Mouse (Mus musculus) midbrain, embryonic 11.5 days (tissue): ENCODE measurements around the gene Nrip2. TPM values are rescaled to one million over a fixed set of nuclear protein-coding genes. Genes with fewer than 3 reads are reported as not detected.
A peak's percentile ranks its signal among the peaks of the same experiment; 100 is the strongest.

ENCODE experiments used
- ATAC-seq: fragments of 200-750 bp; cut with Nextera tagmentation; 2 replicates; pipeline ENCODE4 v1.8.0; 2017; ENCODE audit warnings: moderate TSS enrichment, moderate library complexity; ENCODE audit not compliant: low FRiP score
- DNase-seq: peaks from one replicate; pipeline ENCODE4 v3.0.0; 2015; ENCODE audit warnings: low spot score; ENCODE audit errors: missing footprints
- H3K27ac ChIP-seq: fragments of 300-500 bp; sonication (generic); 2 replicates; pipeline ENCODE4 v1.5.1; 2014; ENCODE audit warnings: low read depth, low read length
- H3K27me3 ChIP-seq: fragments of 300-500 bp; sonication (generic); 2 replicates; pipeline ENCODE4 v1.6.1; 2014; ENCODE audit warnings: mild to moderate bottlenecking, low read length, moderate library complexity, mixed read lengths; ENCODE audit not compliant: control insufficient read depth, insufficient read depth
- H3K36me3 ChIP-seq: fragments of 300-500 bp; sonication (generic); 2 replicates; pipeline ENCODE4 v1.6.1; 2014; ENCODE audit warnings: mild to moderate bottlenecking, low read length, moderate library complexity, mixed read lengths; ENCODE audit not compliant: control insufficient read depth, insufficient read depth
- H3K4me1 ChIP-seq: fragments of 300-500 bp; sonication (generic); 2 replicates; pipeline ENCODE4 v1.6.1; 2014; ENCODE audit warnings: low read length; ENCODE audit not compliant: control insufficient read depth, insufficient read depth
- H3K4me2 ChIP-seq: fragments of 300-500 bp; sonication (generic); 2 replicates; pipeline ENCODE4 v1.6.1; 2014; ENCODE audit warnings: mild to moderate bottlenecking, moderate library complexity
- H3K4me3 ChIP-seq: fragments of 300-500 bp; sonication (generic); 2 replicates; pipeline ENCODE4 v1.5.1; 2014; ENCODE audit warnings: low read depth, low read length
- H3K9ac ChIP-seq: fragments of 300-500 bp; sonication (generic); 2 replicates; pipeline ENCODE4 v1.6.1; 2014; ENCODE audit warnings: low read length
- H3K9me3 ChIP-seq: fragments of 300-500 bp; sonication (generic); 2 replicates; pipeline ENCODE4 v1.6.1; 2016; ENCODE audit warnings: low read length; ENCODE audit not compliant: control insufficient read depth
- WGBS: fragments of 180-500 bp; shearing (Covaris S2); extraction: QIAGEN DNeasy Blood & Tissue Kit; methylation state at CpG from one replicate; pipeline ENCODE4 v1.1.7; 2014; 5-methylcytosine and 5-hydroxymethylcytosine counted together
- polyA plus RNA-seq: library from polyadenylated mRNA; unstranded; fragments of >200 nt; fragmentation: Nextera tagmentation; extraction: Ambion mirVana; gene quantifications from 2 replicates; pipeline ENCODE4 v1.2.1, GENCODE M21; 2014

Nrip2 gene
- polyA plus RNA-seq, 1 experiment from 2014 or later, result 2.7 TPM

DNA sequence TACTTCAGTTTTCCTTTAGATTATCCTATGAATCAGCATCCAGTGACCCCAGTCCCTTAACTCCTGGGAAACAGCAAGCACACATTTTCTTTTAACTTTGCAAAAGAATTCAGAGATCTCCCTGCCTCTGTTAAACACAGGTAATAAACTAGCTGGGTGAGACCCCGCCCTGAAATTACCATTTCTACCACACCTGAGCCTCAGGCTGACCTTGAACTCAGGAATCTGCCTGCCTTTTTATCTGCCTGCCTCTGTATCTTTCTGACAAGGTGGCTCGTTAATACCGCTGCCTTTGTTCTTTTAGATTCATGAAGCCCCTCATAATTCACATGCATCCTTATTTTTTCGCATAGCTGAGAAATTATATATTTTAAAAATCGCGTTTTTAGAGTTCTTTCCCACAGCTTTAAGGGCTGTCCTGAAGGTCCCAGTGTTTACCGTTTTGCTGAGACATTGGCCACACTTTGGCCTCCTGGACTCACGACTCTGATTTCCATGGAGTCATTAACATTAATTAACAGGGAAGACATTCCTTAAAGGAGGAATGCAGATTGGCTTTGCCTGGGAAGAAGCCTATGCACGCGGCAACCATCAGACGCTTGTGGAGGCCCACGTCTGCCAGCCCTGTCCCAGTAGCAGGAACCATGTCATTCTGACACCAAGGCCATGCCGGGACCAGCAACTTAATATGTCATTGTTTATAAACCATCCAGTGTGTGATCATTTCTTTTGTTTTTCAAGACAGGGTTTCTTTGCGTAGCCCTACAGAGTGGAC lies 61.8 kb downstream of the Nrip2 start:
- 85% methylated on average over 14 of the region's 14 CpGs for WGBS
- Histone ChIP-seq H3K36me3 (no peaks in the 10 kb centered on the region), H3K27me3 (no peaks in the 10 kb centered on the region), H3K9me3 (no peaks in the 10 kb centered on the region), H3K9ac (no peak overlapping the region), H3K27ac (no peak overlapping the region), H3K4me1 (no peaks in the 10 kb centered on the region), H3K4me3 (no peak overlapping the region), H3K4me2 (no peak overlapping the region)
- peak; percentile 54 for DNase-seq
- ATAC-seq, result no peak

DNA sequence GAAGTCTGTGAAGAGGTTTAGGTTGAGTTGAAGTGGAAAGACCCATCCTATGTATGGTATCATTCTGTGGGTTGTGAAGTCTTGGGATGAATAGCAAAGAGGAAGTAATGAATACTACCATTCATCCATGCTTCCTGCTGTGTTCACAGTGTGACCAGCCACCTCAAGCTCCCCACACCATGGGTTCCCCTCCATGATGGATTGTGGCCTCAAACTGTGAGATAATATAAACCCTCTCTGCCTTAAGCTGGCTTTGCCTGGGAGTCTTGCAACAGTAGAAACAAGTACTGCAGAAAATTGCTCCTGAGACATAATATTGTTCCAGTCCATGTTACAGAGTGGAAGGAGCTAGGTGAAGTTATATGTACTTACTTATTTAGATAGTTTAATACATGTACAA lies 62.5 kb downstream of the Nrip2 start:
- Histone ChIP-seq H3K4me2 (no peak overlapping the region), H3K36me3 (no peaks in the 10 kb centered on the region), H3K4me1 (no peaks in the 10 kb centered on the region), H3K4me3 (no peak overlapping the region), H3K9me3 (no peaks in the 10 kb centered on the region), H3K9ac (no peak overlapping the region), H3K27ac (no peak overlapping the region), H3K27me3 (no peaks in the 10 kb centered on the region)
- DNase-seq, result no peak
- no peak for ATAC-seq

DNA sequence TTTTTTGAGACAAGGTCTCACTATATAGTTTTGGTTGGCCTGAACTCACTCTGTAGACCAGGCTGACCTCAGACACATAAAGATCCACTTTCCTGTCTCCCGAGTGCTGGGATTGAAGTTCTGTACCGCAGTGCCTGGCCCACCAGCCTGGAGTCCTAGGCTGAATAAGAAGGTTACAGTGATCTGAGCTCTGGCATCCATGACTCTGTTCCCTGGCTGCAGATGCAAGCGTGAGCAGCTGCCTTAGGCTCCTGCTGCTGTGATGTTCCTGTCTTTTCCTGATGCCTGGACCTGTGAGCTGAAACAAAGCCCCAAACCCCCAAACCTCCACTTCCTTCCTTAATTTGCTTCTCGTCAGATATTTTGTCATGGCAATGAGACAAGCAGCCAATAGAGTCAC lies 65.9 kb downstream of the Nrip2 start:
- no peak overlapping the region for H3K9ac ChIP-seq
- ATAC-seq (no peak), DNase-seq (no peak)
- H3K27ac ChIP-seq, result no peak overlapping the region
- WGBS, result 91% methylated on average over 4 of the region's 4 CpGs
- no peaks in the 10 kb centered on the region for H3K4me1 ChIP-seq
- H3K4me3 ChIP-seq, result no peak overlapping the region
- H3K36me3 ChIP-seq, result no peaks in the 10 kb centered on the region
- no peaks in the 10 kb centered on the region for H3K27me3 ChIP-seq
- H3K9me3 ChIP-seq, result no peaks in the 10 kb centered on the region
- H3K4me2 ChIP-seq, result no peak overlapping the region

Other genes starting within 250 kb of the Nrip2 start
- 0.39 and 1.7 TPM in 2 replicates for gene Tead4, start 98.5 kb upstream of the Nrip2 start, polyA plus RNA-seq
- gene Tulp3, start 43.4 kb upstream of the Nrip2 start, polyA plus RNA-seq, result 14.5 and 15.5 TPM in 2 replicates
- gene Rhno1, start 36.4 kb upstream of the Nrip2 start, polyA plus RNA-seq, result 176 and 178 TPM in 2 replicates
- gene Foxm1, start 36.3 kb upstream of the Nrip2 start, polyA plus RNA-seq, result 49.8 and 55.3 TPM in 2 replicates
- gene Tex52, start 23.8 kb upstream of the Nrip2 start, polyA plus RNA-seq, result 0.25 and 0.44 TPM in 2 replicates
- gene Gm44596, start 23.8 kb upstream of the Nrip2 start, polyA plus RNA-seq, result not detected in 2 replicates
- 26.3 and 27.2 TPM in 2 replicates for gene Itfg2, start 25.6 kb downstream of the Nrip2 start, polyA plus RNA-seq
- gene Fkbp4, start 39.4 kb downstream of the Nrip2 start, polyA plus RNA-seq, result 559 and 584 TPM in 2 replicates
- gene Pzp, start 127.4 kb downstream of the Nrip2 start, polyA plus RNA-seq, result not detected in 2 replicates
- not detected in 2 replicates for gene A2ml1, start 182.3 kb downstream of the Nrip2 start, polyA plus RNA-seq
- not detected in 2 replicates for gene Klrb1a, start 224.2 kb downstream of the Nrip2 start, polyA plus RNA-seq